Mouse (Mus musculus): ENCODE measurements around the gene Manba. TPM values are rescaled to one million over a fixed set of nuclear protein-coding genes. Genes with fewer than 3 reads are reported as not detected.

Gene Manba
- polyA plus RNA-seq, 1 experiment from 2014 or later, result 2.8 TPM

- Histone ChIP-seq H3K4me3 (no peak overlapping the region), H3K9me3 (replicated peaks) (no peaks in the 10 kb centered on the region), H3K9ac (no peak overlapping the region), H3K27me3 (no peaks in the 10 kb centered on the region), H3K4me2 (no peak overlapping the region), H3K4me1 (no peaks in the 10 kb centered on the region), H3K36me3 (ENCODE audit: poor library complexity, severe bottlenecking) (peaks cover 62% of the 10 kb centered on the region), H3K27ac (no peak overlapping the region)
- 79% methylated on average over 3 of the region's 3 CpGs for WGBS
- no peak for ATAC-seq
Measured at GRCm38 (mm10) chr3:135614376-135614775, 129.0 kb downstream of the Manba start.

GRCm38 (mm10) chr3:135616730-135617129, 131.3 kb downstream of the Manba start:
- peaks cover 56% of the 10 kb centered on the region for H3K36me3 ChIP-seq (ENCODE audit: poor library complexity, severe bottlenecking)
- H3K9me3 ChIP-seq (replicated peaks), result no peaks in the 10 kb centered on the region
- no peaks in the 10 kb centered on the region for H3K4me1 ChIP-seq
- no peak for ATAC-seq
- no peak overlapping the region for H3K4me3 ChIP-seq
- H3K27ac ChIP-seq, result no peak overlapping the region
- no peak overlapping the region for H3K9ac ChIP-seq
- H3K4me2 ChIP-seq, result no peak overlapping the region
- no peaks in the 10 kb centered on the region for H3K27me3 ChIP-seq
- 95% methylated on average over 7 of the region's 7 CpGs for WGBS

Other genes with a start within 250 kb of the Manba start
- gene Bdh2, start 204.4 kb upstream of the Manba start, polyA plus RNA-seq (2015; fragmentation: Nextera tagmentation; extraction: Ambion mirVana), result 2.9 TPM in 2 replicates
- gene Slc9b2, start 177.9 kb upstream of the Manba start, polyA plus RNA-seq (2015; fragmentation: Nextera tagmentation; extraction: Ambion mirVana), result 0.83 and 1.2 TPM in 2 replicates
- gene Slc9b1, start 137.6 kb upstream of the Manba start, polyA plus RNA-seq (2015; fragmentation: Nextera tagmentation; extraction: Ambion mirVana), result not detected in 2 replicates
- 77.3 and 80.3 TPM in 2 replicates for gene Cisd2, start 61.7 kb upstream of the Manba start, polyA plus RNA-seq (2015; fragmentation: Nextera tagmentation; extraction: Ambion mirVana)
- 470 and 482 TPM in 2 replicates for gene Ube2d3, start 47.5 kb upstream of the Manba start, polyA plus RNA-seq (2015; fragmentation: Nextera tagmentation; extraction: Ambion mirVana)
- gene Nfkb1, start 205.9 kb downstream of the Manba start, polyA plus RNA-seq (2015; fragmentation: Nextera tagmentation; extraction: Ambion mirVana), result 8.0 and 8.3 TPM in 2 replicates